Mouse (Mus musculus) heart, adult 2 months (tissue): ENCODE data around the gene Pcid2.

Experiments
- CTCF ChIP-seq: fragments of 200-600 bp; IDR thresholded peaks from 2 replicates; pipeline ENCODE4 v1.8.1; 2022; ENCODE audit warnings: antibody characterized with exemption, mild to moderate bottlenecking, moderate library complexity
- POLR2A ChIP-seq: fragments of 200-500 bp; IDR thresholded peaks from 2 replicates; pipeline ENCODE4 v1.6.1; 2011; ENCODE audit warnings: mild to moderate bottlenecking, low read depth, low read length, control low read depth; ENCODE audit not compliant: insufficient read depth

GRCm38 (mm10) chr8:13149866-13150265 lies 44.6 kb upstream of the Pcid2 start:
- TF ChIP-seq CTCF: no peak
- TF ChIP-seq POLR2A: no peak
